Mouse (Mus musculus): ENCODE data around the gene Tmem41a.

Gene Tmem41a

DNA sequence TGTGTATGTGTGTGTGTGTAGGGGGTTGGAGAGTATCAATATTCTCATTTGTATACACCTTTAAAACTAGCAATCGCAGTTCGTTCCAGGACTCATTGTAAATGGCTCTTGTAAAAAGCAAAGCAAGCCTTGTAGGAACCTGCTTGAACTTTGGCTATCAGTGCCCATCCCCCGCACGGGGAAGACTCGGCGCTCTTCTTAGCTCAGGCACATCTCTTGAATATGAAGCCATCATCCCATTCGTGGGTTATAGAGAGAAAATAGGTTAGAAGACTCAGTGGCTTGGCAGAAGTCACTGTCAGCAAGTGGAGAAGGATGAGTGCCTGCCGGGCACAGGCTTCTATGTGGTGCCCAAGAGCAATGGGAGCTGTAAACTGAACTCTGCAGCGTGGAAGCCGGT lies 42.7 kb downstream of the Tmem41a start:
- no peak for DNase-seq (ENCODE audit: low read depth, low spot score)

- DNase-seq (ENCODE audit: low read depth, low spot score) = no peak
Observed at GRCm38 (mm10) chr16:21901286-21901685, 46.1 kb downstream of the Tmem41a start.

GRCm38 (mm10) chr16:21893890-21894289 lies 53.5 kb downstream of the Tmem41a start:
- no peak for DNase-seq (ENCODE audit: low read depth, low spot score)

DNA sequence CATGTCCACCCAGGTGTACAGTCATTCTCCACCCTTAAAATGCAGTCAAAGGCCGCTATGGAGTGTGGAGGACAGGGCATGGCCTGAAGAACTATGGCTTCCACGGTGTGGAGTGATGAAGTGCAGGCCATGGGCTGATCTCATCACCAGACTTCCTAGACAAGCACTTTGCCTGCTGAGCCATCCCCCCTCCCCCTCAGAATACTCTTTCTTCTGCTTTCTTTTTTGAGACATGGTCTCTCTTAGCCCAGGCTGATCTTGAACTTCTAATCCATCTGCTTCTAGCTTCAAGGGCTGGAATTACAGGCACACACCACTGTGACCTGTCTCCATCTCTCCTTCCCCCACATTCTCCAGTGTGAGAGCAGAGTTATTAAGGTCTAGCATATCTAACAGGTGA lies 59.8 kb downstream of the Tmem41a start:
- DNase-seq (ENCODE audit: low read depth, low spot score) = no peak
